Mouse (Mus musculus) regulatory T cell (primary cell): ENCODE measurements around the gene Ints7.

ENCODE experiments used
- in situ Hi-C: fragments of 300-600 bp; cut with MboI, MseI; formaldehyde crosslinking; loops from one replicate; pipeline ENCODE4 v1.15.1; 2025; ENCODE audit warnings: high pct_unique_total_duplicates

Ints7 gene

DNA sequence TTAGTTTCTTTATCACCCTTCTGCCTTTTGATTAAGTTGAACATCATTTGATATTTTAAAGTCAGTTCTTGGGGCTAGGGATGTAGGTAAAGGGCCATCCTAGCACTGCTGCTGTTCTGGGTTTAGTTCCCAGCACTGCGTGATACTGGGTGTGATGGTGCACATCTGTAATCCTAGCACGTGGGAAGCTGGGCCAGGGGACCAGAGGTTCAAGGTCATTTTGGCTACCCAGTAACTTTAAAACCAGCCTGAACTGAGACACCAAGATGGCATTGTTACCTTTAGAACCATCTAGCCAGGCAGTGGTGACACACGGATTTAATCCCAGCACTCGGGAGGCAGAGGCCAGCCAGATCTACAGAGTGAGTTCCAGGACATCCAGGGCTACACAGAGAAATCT, 8.4 kb downstream of the Ints7 start:
- in situ Hi-C loops: no loop called here

DNA sequence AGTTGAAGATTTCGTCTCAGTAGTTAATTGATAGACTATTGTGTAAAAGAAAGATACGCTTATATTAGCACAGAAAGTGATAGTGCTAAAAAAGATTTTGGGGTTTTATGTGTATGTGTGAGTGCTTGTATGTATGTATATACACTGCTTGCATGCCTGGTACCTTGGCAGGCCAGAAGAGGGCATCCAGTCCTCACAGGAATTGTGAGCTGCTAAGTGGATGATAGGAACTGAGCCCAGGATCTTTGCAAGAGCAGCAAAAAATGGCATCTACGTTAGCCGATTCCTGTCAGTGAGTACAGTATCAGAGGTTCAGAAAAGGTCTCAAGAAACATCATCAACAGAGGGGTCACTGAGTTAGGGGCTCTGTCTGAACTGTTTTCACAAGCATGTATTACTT, 9.0 kb downstream of the Ints7 start:
- in situ Hi-C loops: no loop called here

DNA sequence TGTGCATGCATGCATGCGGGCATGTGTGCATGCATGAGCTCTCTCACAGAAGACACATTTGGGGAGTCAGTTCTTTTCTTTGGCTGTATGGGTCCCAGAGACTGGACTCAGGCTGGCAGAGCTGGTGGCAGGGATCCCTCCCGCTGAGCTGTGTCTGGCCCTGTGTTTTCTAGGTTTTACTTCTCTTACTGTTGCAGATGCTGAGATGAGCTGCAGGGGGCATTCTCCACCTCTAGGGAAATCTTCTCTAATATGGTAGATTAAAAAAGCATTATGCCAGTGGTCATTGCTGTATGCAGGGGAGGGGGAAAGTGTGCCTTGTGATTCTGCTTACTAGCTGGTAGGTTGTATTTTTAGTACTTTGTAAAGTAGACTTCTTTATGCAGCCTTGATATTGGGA, 10.3 kb downstream of the Ints7 start:
- in situ Hi-C loops: no loop called here

DNA sequence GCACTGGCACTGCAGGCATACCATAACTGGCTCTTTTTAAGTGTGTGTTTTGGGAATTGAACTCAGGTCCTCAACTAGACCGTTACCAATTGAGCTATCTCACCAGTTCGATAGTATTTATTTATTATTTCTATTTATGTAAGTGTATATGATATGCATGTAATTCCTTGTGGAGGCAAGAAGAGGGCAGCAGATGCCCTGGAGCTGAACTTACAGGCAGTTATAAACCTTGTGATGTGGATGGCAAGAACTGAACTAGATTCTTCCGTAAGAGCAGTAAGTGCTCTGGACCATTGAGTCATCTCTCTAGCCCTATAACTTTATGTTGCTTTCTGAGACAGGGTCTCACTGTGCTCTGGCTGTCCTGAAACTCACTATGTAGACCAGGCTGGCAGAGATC, 11.6 kb downstream of the Ints7 start:
- in situ Hi-C loops: no loop called here

DNA sequence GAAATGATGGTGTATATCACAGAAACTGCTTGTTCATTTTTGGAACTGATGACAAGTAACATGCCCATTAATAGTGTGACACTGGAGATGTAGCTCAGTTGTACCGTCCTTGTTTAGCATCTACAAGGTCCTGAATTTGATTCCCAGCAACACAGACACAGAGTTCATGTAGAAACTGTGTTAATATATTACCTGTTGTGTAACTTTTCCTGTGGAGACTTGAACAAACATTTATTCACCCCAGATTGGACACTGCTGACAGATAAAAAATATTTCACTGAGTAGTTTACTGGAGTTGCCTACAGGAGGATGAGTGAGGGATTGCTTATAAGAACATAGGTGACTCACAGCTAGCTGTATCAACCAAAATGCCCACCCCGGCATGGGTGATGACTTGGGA, 13.3 kb downstream of the Ints7 start:
- in situ Hi-C loops: no loop called here

DNA sequence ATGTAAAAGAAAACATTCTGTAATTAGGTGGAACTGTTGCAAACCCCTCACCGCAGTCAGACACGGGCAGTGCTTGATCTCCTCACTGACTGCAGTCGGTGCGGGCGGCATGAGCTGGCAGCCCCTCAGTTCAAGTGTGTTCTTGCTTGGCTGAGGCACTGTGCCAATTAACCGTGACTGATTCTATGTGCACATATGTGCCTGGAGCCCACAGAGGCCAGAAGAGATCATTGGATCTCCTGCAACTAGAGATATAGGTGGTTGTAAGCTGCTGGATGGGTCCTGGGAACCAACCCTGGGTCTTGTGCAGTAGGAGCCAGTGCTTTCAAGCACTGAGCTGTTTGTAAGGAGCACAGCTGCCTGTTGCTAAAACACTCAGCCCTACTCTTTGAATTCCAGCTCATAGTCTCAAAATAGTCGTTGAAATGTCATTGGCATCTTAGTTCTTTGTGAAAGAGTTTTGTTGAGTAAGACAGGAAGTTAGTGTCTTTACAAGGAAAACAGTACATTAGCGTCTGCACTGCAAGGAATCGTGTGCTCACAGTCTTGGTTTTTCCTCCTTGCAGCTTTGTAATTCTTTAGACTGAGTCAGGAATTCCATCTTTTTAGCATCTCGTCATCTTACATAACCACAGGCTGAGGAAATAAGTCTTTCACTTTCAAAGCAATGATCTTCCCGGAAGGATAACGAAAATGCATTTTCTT, 16.7 kb downstream of the Ints7 start:
- in situ Hi-C loops: loop anchor here (5.0 kb wide), 1 partner anchor 225 kb away; no protein-coding TSS in a partner anchor

DNA sequence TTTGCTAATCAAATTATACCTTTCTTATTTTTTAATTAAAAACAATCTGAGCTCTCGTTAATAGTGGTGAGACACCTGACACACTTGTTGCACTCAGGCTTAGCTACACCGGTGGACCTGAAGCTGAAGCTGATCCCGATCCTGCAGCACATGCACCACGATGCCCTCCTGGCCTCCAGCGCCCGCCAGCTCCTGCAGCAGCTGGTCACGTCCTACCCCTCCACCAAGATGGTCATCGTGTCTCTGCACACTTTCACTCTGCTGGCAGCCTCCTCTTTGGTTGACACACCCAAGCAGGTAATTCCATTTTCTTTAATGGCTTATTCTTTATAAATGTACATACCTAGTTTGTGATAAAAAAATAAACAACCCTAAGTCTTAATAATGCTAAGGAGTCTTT, 20.6 kb downstream of the Ints7 start:
- in situ Hi-C loops: no loop called here

DNA sequence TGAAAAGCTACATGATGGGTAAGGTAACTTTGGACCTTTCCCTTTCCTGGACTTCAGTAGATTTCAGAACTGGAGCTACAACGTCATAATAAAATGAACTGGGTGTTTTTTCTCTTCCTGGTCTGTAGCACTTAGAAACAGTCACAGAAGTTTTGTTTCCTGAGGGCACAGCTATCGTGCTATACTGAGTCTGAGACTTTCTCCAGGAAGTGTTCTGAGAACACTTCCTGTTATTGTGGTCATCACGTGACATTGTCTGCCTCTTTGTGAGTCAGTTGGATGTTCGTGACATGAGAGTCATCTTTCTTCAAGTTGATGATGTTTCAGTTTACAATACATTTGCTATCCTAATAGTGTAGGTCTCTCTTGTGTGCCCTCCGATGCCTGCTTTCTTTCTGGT, 23.8 kb downstream of the Ints7 start:
- in situ Hi-C loops: no loop called here

DNA sequence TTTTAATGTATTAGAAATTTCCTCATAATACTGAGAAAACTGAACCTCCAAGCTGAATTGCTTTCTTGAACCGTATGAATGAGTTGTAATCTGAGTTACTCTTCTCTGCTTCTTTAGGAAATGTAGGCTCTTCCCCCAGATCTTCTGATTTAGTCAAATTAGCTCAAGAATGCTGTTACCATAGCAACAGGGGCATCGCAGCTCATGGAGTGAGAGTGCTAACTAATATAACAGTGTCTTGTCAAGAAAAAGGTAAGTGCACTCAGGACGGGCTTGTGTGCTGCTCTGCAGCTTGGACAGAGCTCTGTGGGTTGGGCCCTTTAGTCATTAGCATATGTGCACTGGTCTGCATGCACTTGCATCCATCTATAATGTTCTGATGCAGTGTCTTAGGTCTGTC, 29.3 kb downstream of the Ints7 start:
- in situ Hi-C loops: no loop called here

DNA sequence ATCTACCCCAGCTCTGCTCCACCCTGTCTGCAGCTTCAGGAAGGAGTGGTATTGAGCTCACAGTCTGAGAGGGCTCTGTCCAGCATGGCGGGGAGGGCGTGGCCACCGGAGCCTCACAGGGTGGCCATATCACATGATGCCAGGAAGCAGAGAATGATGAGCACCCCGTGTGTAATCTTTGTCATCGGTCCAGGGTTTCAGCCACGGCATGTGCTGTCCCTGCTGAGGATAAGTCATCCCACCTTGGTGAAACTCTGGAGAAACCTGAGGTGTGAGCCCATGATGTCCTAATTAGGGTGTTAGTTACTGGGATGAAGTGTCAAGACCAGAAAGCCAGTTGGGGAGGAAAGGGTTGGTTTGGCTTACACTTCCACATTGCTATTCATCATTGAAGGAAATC, 33.6 kb downstream of the Ints7 start:
- in situ Hi-C loops: no loop called here

DNA sequence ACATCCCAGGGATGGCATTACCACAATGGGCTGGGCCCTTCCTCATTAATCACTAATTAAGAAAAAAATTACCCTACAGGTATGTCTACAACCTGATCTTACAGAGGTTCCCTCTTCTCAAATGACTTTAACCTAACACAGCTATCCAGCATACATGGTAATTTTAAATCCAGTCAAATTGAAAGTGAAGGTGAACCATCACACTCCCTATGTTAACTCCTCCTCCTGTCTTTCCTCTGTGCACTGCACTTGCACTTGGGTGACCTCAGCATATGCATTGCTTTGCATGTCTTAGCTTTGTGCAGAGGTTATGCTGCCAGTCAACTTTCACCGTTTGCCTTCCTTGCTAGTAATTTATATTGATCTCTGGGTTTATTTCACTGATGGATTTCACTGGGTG, 34.1 kb downstream of the Ints7 start:
- in situ Hi-C loops: no loop called here

DNA sequence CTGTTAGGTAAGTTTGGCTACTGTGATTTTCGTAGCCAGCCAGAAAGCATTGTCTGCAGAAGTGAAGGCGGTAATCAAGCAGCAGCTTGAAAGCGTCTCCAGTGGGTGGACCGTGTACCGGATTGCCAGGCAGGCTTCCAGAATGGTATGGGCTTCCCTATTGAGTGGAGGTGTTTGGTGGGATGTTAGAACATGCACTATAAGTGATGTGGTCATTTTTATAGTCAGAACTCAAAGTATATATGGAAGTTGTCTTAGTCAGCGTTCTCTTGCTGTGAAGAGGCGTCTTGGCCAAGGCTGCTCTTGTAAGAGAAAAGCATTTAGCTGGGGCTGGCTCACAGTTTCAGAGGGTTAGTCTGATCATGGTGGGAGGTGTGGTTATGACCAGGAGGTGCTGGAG, 34.9 kb downstream of the Ints7 start:
- in situ Hi-C loops: no loop called here

DNA sequence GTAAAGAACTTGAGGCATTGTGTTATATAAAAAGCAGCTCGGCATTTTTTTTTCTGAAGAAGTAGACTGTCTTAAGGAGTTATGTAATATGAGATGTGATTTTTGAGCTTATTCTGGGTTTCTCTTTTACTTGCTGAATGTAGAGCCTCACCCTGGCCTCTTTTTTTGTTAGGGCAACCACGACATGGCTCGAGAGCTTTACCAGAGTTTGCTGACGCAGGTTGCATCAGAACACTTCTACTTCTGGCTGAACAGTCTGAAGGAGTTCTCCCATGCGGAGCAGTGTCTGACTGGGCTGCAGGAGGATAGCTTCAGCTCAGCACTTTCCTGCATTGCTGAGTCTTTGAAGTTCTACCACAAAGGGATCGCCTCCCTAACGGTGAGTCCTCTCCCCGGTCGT, 36.2 kb downstream of the Ints7 start:
- in situ Hi-C loops: no loop called here

DNA sequence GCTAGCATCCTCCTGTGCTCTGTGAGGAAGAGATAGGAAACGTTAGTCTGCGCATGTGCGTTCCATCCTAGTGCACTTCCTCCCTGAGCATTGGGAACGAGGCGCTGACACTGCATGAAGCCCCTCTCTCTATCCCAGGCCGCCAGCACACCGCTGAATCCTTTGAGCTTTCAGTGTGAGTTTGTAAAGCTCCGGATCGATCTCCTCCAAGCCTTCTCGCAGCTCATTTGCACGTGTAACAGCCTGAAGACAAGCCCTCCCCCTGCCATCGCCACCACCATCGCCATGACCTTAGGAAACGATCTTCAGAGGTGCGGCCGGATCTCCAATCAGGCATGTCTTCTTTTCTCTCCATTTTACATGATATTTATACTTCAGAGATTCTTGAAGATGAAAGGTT, 37.4 kb downstream of the Ints7 start:
- in situ Hi-C loops: no loop called here

DNA sequence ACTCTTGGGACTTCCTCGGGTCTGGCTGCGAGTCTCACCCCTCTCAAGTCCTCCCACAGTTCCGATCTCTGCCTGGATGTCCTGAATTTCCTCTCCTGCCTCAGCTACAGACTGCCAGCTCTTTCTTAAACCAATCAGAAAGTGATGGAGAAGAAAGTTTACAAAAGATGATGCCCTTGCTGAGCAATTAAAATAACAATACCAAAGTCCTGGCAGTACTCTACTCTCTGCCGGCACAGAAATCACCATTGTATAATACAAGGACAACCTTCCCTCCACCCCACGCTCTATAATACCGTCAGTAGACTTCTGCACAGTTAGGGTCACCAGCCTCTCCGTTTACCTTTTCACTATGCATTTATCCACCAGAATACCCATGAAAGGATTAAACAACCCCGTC, 40.8 kb downstream of the Ints7 start:
- in situ Hi-C loops: no loop called here

DNA sequence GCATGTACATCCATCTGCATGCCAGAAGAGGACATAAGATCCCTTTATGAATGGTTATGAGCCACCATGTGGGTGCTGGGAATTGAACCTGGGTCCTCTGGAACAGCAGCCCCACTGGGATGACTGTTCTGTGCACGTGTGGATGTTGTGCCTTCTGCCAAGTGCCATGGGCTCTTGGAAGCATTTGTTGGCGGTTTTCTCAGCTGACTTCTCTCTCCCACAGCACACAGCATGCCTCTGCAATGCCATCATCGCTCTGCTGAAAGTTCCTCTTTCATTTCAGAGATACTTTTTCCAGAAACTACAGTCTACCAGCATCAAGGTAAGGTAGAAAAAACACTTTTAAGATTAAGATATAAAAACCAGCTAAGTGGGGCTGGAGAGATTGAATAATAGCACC, 42.2 kb downstream of the Ints7 start:
- in situ Hi-C loops: no loop called here

DNA sequence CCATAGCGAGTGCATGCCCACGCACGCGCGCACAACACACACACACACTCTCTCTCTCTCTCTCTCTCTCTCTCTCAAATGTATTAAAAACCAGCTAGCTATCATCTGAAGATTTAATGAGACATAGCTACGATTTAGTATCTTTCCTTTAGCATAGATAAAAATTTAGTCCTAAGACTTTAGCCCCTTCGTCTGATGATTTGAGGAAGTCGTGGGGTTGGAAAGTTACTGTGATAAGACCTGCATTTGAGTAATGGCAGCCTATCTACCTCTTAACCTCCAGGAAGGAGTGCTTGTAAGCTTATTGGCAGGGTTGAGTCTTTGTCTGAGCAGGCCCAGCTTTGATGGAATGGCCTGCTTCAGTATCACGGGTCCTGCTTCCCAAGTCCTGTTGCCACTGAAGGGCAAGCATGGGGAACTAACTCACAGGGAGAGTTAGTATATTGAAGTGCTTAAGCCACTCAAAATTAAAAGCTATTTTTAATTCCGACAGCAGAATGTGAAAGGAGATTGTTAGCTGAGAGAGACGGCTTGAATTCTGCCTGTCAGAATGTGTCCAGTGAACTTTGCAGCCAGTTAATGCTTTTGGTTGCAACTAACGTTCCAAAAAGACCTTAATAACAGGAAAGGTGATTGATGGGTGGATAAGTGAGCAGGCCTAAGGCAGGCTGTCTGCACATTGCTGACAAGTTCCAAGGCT, 42.8 kb downstream of the Ints7 start:
- in situ Hi-C loops: no loop called here

DNA sequence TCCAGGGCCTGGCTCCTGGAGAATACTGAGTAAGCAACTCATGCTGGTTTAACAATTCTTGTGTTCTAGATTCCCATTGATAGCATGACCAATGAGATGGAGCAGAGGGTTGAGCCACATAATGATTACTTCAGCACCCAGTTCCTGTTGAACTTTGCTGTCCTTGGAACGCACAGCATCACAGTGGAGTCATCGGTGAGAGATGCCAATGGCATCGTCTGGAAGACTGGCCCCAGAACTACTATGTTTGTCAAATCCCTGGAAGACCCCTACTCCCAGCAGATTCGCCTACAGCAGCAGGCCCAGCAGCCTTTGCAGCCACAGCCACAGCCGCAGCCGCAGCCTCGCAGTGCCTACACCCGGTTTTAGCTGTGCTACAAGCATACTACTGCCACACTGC, 45.7 kb downstream of the Ints7 start:
- in situ Hi-C loops: no loop called here

DNA sequence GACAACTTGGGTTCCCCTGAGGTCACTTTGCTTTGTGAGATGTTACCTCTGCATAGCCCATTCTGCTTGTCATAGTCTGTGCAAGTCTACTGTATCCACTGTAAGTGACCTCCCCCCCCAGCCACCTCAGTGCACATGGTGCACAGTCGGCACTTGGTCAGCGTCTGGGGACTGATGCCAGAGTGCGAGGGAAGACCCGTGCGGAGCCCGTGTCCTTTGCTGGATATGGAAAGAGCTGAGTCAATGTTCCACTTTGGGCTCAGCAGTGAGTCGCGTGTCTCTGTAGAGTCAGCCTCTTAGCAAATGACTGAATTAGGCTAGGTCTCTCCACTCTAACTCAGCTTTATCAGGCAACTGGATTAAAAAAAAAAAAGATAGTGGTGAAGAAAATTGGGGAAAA, 47.4 kb downstream of the Ints7 start:
- in situ Hi-C loops: no loop called here

DNA sequence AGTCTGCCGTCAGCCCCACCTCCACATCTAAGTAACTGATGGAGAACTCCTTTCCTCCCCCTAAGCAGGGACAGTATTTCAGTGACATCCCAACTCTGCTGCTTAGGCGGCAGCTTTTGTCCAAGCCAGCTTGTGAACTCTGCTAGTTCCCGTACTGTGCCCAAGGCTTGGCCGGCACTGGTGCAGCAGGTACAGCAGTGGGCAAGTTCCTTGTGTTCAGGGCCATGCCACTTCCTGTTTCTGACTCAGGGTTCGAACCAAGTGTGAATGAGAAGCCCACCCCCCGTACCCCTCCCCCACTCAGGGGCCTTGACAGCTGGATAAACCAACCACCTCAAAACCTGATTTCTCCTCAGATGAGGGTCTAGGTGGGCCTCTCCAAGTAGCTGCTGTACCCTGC, 49.1 kb downstream of the Ints7 start:
- in situ Hi-C loops: no loop called here

DNA sequence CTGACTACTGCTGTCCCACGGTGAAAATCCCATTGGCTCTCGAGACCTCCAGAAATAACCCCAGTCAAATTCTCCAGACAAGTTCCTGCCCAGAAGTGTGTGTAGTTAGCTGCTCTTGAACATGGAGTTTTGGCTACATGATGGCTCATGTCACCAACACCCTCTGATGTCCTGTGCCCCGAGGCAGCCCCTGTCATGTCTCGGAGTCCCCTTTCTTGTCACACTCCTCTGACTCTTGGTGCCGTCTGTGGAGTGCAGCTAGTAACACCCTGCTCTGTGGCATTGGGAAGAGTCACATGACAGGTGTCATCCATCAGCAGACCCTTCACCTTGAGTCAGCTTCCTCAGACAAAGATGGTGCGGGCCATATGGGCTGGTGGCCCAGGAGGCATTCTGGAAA, 49.6 kb downstream of the Ints7 start:
- in situ Hi-C loops: no loop called here

DNA sequence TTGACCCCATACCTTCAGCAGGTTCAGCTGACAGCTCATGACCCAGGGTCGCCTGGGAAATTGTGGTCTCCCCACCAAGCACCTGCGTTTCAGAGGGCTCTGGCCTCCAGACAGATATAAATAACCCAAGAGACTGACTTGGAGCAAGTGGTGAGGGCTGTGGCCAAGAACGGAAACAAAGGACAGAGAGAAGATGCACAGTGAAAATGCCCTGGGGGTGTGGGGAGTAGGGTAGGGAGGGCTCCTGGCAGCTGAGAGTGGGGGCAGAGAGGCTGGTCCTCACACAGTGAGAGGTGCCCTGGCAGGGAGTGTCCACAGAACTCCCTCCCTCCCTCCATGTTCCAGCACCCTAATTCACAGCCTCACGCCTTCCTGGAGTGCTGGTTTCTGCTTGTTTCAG, 50.2 kb downstream of the Ints7 start:
- in situ Hi-C loops: no loop called here

DNA sequence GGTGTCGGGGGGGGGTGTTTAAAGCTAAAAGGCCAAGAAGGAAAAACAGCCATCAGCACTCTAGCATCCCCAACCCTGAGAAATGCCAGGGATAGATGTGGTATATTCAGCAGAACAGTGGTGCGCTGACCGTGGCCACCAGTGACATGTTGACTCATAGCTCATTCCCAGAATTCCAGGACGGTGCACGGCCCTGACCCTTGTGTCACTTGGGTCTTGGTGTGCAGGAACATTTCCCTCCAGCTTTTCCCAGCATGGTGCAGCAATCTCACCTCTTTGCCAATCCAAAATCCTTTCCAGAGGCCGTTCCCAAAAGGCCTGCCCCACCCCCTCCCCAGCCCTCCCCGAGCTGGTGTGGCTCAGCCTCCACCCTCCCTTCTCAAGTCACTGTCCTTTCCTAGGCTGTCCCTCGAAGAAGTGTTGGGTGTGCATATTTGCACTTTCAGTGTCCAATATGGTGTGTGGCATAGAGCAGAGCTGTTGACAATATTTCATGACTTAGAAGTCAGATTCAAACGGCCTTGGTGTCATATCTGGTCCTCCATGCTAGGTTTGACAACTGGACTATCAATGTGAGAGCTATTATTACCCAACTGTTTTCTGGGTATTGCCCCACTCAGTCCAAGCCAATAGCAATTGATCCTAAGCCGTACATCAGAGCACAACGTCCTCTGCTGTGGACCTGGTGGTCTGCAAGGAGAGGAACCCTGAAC, 53.2 kb downstream of the Ints7 start:
- in situ Hi-C loops: no loop called here
